Mouse (Mus musculus) urinary bladder, adult 18-20 months (tissue): Measurements from ENCODE around the gene Lcat.

Experiments used
- DNase-seq, 2 experiments: peaks; one replicate each; pipeline ENCODE4 v3.0.0; 2022; ENCODE audit warnings: low spot score in 2 of 2, mixed read lengths in 2 of 2

Gene Lcat

GRCm38 (mm10) chr8:105889756-105890465, 53.3 kb downstream of the Lcat start:
- DNase-seq = no peak
